Mouse (Mus musculus): Measurements from ENCODE around the gene Sctr. TPM values are rescaled to one million over a fixed set of nuclear protein-coding genes. Genes with fewer than 3 reads are reported as not detected.

Sctr gene
- polyA plus RNA-seq (2016; fragmentation: Nextera tagmentation; extraction: Ambion mirVana) = 0.09 and 0.17 TPM in 2 replicates

DNA sequence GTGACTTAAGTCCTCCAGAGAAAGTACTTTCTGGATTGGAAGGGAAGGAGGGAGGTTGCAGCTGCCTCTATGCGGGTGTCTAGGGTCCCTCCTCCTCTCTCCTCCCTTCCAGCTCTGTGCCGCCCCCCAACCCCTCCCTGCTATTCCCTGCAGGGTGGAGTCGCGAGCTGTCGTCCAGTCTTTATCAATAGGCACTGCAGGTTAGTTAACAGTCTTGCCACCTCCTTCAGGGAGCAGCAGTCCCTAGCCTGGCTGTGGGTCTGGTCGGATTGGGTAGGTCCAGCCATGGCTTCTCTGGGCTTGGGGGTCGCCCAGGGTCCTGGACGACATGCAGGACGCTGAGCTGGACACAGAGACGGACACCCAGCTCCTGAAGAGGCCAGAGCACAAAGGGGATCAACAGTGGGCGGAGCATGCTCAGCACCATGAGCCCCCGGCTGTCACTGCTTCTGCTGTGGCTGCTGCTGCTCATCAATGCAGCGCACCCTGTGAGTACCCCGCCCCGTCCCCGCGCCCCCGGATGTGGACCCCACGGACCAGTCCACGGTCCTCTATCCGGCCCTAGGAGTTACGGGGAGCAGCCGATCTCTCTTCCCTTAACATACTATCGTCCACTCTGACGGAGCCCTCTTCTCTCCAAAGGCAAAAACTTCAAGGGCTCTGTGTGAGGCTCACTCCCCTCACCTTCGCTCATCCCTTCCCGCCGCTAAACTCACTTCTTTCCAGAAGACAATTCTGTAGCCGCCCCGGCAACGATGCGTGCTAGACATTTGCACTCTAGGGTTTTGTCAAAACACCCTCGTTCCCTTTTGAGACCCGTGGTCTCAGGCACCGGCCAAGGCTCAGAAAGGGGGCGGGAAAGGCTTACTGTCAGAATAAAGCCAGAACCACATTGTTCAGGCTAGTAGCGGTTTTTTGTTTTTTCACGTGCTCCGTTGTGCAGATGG lies at the start of gene Sctr:
Gene Sctr, plus strand, starts transcription at position 51 of the 947 bp plus-strand sequence.
- H3K27ac ChIP-seq (ENCODE audit: poor library complexity, severe bottlenecking) = no peak within 1 kb of the TSS

DNA sequence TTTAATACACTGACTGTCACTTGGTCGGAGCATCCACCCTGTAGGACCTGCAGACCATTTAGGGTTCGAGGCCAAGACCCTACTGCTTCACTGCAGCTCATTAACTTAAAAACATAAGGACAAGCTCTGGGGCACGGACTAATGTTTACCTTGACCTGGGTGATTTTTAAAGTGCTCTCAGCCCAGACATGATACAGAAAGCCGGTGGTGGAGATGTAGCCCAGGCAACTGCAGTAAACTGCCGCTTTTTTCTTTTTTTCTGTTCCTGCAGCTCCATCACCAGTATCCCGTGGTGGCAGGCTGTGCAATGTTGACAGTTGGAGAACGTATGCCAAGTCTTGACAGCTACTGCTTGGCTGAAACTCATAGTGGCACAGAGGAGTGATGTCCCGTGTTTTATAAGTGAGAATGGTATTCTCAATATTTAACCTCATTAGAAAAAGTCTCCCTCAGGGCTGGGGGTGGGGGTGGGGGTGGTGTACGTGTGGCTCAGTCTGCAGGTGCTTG lies 48.9 kb upstream of the Sctr start:
- Histone ChIP-seq H3K4me2 (no peak overlapping the region), H3K4me1 (replicated peaks) (no peaks in the 10 kb centered on the region), H3K36me3 (no peaks in the 10 kb centered on the region), H3K4me3 (no peak overlapping the region), H3K9ac (no peak overlapping the region), H3K9me3 (replicated peaks) (0 out of 2 replicates have a peak, but pooled peaks cover 3% of the 10 kb centered on the region), H3K27me3 (replicated peaks) (no peaks in the 10 kb centered on the region), H3K27ac (ENCODE audit: poor library complexity, severe bottlenecking) (no peak overlapping the region)
- no peak for ATAC-seq (ENCODE audit: insufficient number of reproducible peaks, low FRiP score)
- 57% methylated on average over 9 of the region's 9 CpGs for WGBS

More for the DNA sequence above, at the start of gene Sctr:
- peak within 1 kb of the TSS; percentile 43 for H3K4me3 ChIP-seq
- peaks cover 17% of the 10 kb centered on the region for H3K4me1 ChIP-seq (replicated peaks)
- 1% methylated on average over 39 of the region's 39 CpGs for WGBS
- H3K36me3 ChIP-seq = no peaks in the 10 kb centered on the region
- peak; percentile 55; the same call in 1 of the 2 replicates for ATAC-seq (ENCODE audit: insufficient number of reproducible peaks, low FRiP score)
- no peaks in the 10 kb centered on the region for H3K9me3 ChIP-seq (replicated peaks)
- H3K4me2 ChIP-seq = peak within 1 kb of the TSS; percentile 78
- H3K9ac ChIP-seq = peak within 1 kb of the TSS; percentile 46
- H3K27me3 ChIP-seq (replicated peaks) = peaks cover 38% of the 10 kb centered on the region

DNA sequence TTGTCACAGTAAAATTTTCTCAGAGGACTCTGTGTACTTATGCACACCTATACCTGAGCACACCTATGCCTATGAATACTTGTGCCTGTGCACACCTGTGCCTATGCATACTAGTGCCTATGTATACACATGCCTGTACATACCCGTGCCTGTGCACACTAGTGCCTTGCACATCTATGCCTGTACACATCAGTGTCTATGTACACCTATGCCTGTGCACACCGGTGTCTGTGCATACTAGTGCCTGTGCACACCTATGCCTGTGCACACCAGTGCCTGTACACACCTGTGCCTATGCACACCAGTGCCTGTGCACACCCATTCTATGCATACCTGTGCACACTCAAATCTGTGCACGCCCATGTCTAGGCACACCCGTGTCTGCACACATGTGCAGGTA lies 47.2 kb upstream of the Sctr start:
- Histone ChIP-seq H3K4me3 (no peak overlapping the region), H3K36me3 (no peaks in the 10 kb centered on the region), H3K4me1 (replicated peaks) (no peaks in the 10 kb centered on the region), H3K4me2 (no peak overlapping the region), H3K27me3 (replicated peaks) (no peaks in the 10 kb centered on the region), H3K27ac (ENCODE audit: poor library complexity, severe bottlenecking) (no peak overlapping the region), H3K9ac (no peak overlapping the region), H3K9me3 (replicated peaks) (0 out of 2 replicates have a peak, but pooled peaks cover 3% of the 10 kb centered on the region)
- WGBS = 86% methylated on average over 4 of the region's 4 CpGs
- 0 out of 2 replicates have a peak, but pooled peaks have one; percentile 11 for ATAC-seq (ENCODE audit: insufficient number of reproducible peaks, low FRiP score)

DNA sequence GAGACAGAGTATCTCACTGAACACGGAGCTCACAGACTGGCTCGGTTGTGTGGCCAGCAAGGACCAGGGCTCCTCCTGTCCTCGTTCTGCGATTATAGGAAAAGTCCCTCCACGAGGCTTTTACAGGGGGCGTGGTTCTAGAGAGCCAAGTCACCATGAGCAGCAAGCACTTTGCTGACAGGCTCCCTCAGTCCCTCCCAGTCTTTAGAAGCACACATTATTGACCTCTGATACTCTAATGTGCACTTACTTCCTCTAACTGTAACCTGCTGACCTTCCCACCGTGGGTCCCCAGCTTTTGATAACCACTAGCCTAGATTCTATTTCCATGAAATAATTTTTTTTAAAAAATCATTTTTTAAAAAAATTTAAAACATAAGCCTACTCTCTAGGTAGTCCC lies 46.8 kb upstream of the Sctr start:
- WGBS = 52% methylated on average over 7 of the region's 7 CpGs
- Histone ChIP-seq H3K27me3 (replicated peaks) (no peaks in the 10 kb centered on the region), H3K4me3 (no peak overlapping the region), H3K9me3 (replicated peaks) (0 out of 2 replicates have a peak, but pooled peaks cover 3% of the 10 kb centered on the region), H3K4me2 (no peak overlapping the region), H3K9ac (no peak overlapping the region), H3K4me1 (replicated peaks) (no peaks in the 10 kb centered on the region), H3K27ac (ENCODE audit: poor library complexity, severe bottlenecking) (no peak overlapping the region), H3K36me3 (no peaks in the 10 kb centered on the region)
- ATAC-seq (ENCODE audit: insufficient number of reproducible peaks, low FRiP score) = no peak

DNA sequence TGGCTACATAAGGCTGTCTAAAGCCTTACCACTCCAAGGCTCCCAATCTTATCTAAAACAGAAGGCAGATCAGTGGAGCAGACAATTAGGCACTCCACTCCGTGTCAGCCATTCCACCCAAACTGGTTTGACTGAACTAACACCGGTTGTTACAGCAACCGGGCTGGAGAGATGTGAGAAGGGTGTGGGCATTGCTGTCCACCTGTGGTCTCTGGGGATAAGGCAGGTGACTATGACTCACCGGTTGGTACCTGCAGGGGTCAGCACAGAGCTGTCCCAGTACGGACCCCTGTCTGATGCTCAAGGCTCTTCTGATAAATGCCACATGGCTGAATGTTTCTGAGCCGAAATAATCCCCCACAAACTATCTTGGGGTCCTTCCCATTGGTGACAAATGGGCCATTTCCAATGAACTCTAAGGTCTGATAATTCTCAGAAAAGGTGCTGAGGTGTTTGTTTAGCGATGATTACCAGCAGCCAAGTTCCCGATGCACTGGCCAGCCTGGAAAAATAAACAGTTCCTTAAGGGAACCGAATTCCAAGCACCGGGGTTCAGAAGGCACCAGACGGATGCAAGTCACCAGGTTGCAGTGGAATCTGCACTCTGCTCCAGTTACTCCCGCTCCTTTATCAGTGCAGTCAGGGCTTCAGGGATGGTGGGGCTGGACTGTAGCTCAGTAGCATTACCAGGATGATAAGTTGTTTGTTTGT lies 40.7 kb upstream of the Sctr start:
- 23% methylated on average over 12 of the region's 12 CpGs for WGBS
- Histone ChIP-seq H3K9me3 (replicated peaks) (0 out of 2 replicates have a peak, but pooled peaks cover 3% of the 10 kb centered on the region), H3K9ac (no peak overlapping the region), H3K27me3 (replicated peaks) (no peaks in the 10 kb centered on the region), H3K36me3 (no peaks in the 10 kb centered on the region), H3K4me1 (replicated peaks) (no peaks in the 10 kb centered on the region), H3K4me2 (no peak overlapping the region), H3K27ac (ENCODE audit: poor library complexity, severe bottlenecking) (no peak overlapping the region), H3K4me3 (no peak overlapping the region)
- ATAC-seq (ENCODE audit: insufficient number of reproducible peaks, low FRiP score) = no peak

DNA sequence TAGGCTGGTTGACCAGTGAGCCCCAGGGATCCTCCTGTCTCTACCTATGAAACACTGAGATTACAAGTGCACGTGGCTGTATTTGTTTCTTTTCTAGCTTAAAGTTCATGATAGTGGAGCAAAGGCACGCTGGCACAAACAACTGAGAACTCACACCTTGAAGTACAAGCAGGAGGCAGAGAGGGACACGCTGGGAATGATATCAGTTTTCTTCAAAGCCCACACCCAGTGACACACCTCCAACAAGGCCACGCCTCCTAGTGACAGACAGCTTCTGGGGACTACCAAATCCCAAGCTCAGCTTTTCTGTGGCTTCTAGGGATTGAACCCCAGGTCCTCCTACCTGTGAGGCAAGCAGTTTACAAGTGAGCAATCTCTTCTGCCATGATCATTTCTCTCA lies 33.6 kb upstream of the Sctr start:
- no peak for ATAC-seq (ENCODE audit: insufficient number of reproducible peaks, low FRiP score)
- H3K4me2 ChIP-seq = no peak overlapping the region
- no peaks in the 10 kb centered on the region for H3K36me3 ChIP-seq
- H3K27me3 ChIP-seq (replicated peaks) = no peaks in the 10 kb centered on the region
- no peak overlapping the region for H3K4me3 ChIP-seq
- H3K9me3 ChIP-seq (replicated peaks) = no peaks in the 10 kb centered on the region
- WGBS = 30% methylated on average over 4 of the region's 4 CpGs
- H3K4me1 ChIP-seq (replicated peaks) = no peaks in the 10 kb centered on the region
- H3K9ac ChIP-seq = no peak overlapping the region
- no peak overlapping the region for H3K27ac ChIP-seq (ENCODE audit: poor library complexity, severe bottlenecking)

DNA sequence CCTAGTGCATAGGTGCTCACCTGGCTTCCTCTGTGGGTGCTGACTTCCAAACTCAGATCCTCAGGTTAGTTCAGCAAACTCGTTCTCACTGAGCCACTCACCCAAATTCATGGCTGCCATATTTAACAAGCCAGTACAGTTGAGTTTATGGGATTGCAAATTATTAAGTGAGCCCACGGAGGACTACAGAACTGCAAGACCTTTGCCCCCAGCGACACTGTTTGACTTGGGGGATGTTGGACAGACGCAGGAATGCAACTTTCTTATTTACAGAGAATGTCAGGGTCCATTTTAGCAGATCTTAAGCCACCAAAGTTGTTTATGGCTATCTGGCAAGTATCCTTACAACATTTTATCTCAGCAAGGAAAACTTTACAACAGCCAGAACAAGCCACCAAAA lies 31.6 kb upstream of the Sctr start:
- Histone ChIP-seq H3K27me3 (replicated peaks) (no peaks in the 10 kb centered on the region), H3K4me1 (replicated peaks) (no peaks in the 10 kb centered on the region), H3K4me2 (no peak overlapping the region), H3K9ac (no peak overlapping the region), H3K27ac (ENCODE audit: poor library complexity, severe bottlenecking) (no peak overlapping the region), H3K36me3 (no peaks in the 10 kb centered on the region), H3K4me3 (no peak overlapping the region), H3K9me3 (replicated peaks) (no peaks in the 10 kb centered on the region)
- ATAC-seq (ENCODE audit: insufficient number of reproducible peaks, low FRiP score) = no peak
- 76% methylated on average over 4 of the region's 4 CpGs for WGBS

DNA sequence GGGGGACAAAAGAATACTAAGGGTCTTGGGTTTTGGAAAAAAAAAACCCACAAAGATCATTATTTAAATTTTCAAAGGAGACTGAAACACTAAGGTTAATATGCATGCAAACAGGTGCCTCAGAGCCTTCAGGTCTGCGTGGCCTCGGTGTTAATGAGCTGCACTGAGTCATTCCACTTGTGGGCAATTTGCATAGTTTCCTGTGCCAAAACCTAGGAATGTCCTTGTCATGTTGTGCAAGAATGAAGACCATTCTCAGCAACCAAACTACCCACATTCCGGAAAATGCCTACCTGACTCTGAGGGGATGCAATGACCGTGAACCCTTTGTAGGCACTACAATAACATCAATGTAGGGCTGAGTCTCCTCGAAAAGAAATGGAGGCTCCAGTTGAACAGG lies 20.1 kb upstream of the Sctr start:
- no peak overlapping the region for H3K4me3 ChIP-seq
- no peaks in the 10 kb centered on the region for H3K4me1 ChIP-seq (replicated peaks)
- H3K27me3 ChIP-seq (replicated peaks) = no peaks in the 10 kb centered on the region
- no peak overlapping the region for H3K27ac ChIP-seq (ENCODE audit: poor library complexity, severe bottlenecking)
- peaks cover 10% of the 10 kb centered on the region for H3K9me3 ChIP-seq (replicated peaks)
- no peak overlapping the region for H3K9ac ChIP-seq
- 84% methylated on average over 5 of the region's 5 CpGs for WGBS
- no peak overlapping the region for H3K4me2 ChIP-seq
- no peak for ATAC-seq (ENCODE audit: insufficient number of reproducible peaks, low FRiP score)
- H3K36me3 ChIP-seq = no peaks in the 10 kb centered on the region

DNA sequence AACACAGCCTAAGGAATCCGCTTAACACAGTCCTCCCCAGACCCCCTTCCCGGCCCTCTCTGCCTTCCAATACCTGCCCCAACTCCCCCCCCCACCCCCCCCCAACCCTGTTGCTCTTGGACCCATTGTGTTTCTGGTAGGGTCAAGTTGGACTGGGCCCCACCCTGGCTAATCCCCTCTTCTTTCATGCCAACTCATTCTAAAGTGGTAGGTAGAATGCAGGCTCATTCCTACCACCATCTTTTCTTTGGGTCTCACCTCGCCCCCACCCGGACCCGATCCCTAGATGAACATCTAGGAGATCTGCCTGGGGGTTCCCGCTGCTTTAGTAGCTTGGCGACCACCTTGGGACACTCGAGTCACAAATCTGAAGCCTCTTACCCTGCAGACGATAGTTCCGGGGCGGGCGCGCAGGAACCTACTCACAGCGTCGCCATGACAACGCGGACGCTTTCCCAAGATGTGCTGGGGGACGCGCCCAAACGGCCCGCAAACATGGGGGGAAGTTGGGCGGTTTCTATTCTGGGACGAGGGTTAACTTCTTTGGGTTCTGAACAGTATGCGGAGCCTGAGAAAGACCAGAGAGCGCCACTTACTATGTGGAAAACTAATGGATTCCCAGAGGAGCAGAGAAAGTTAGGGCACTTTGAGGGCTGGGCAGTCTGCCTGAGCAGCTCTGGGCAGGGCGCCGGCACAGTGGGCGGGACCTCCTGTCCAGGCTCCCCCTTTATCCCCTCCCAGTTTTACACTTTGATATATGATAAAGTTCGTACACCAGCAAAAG lies 9.7 kb upstream of the Sctr start, which contains the start of gene Cfap221:
Gene Cfap221, minus strand, starts transcription at position 437 of the 784 bp plus-strand sequence.
- Histone ChIP-seq H3K9me3 (replicated peaks) (peaks cover 3% of the 10 kb centered on the region; the same call in 1 of the 2 replicates), H3K4me2 (peak within 1 kb of the TSS; percentile 82), H3K27me3 (replicated peaks) (no peaks in the 10 kb centered on the region), H3K4me3 (peak within 1 kb of the TSS; percentile 52), H3K27ac (ENCODE audit: poor library complexity, severe bottlenecking) (no peak within 1 kb of the TSS), H3K4me1 (replicated peaks) (no peaks in the 10 kb centered on the region; the same call in 1 of the 2 replicates), H3K36me3 (no peaks in the 10 kb centered on the region), H3K9ac (peak within 1 kb of the TSS; percentile 17; the same call in 1 of the 2 replicates)
- peak; percentile 73 for ATAC-seq (ENCODE audit: insufficient number of reproducible peaks, low FRiP score)
- WGBS = 5% methylated on average over 30 of the region's 30 CpGs

DNA sequence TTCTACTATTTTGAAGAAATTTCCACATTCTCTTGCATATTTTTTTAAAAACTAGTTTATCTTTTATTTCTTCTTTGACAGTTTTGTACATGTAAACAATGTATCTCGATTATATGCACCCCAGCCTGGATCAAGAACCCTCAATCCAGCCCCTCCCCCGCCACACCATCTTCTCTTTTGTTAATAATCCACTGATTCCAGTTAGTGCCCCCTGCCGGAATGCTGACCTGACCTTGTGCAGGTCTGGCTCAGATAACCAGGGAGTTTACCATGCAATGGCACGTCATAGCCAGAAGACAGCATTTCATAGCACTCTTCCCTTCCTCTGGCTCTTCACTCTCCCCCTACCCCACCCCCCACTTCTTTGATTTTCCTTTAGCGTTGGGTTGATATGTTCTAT lies 9.1 kb upstream of the Sctr start:
- H3K27me3 ChIP-seq (replicated peaks) = no peaks in the 10 kb centered on the region
- WGBS = 27% methylated on average over 5 of the region's 5 CpGs
- H3K9ac ChIP-seq = no peak overlapping the region

More for the DNA sequence above, 9.1 kb upstream of the Sctr start:
- Histone ChIP-seq H3K4me3 (peak overlapping the region; percentile 52), H3K36me3 (no peaks in the 10 kb centered on the region), H3K9me3 (replicated peaks) (peaks cover 3% of the 10 kb centered on the region; the same call in 1 of the 2 replicates), H3K4me1 (replicated peaks) (no peaks in the 10 kb centered on the region; the same call in 1 of the 2 replicates), H3K27ac (ENCODE audit: poor library complexity, severe bottlenecking) (no peak overlapping the region), H3K4me2 (peak overlapping the region; percentile 82)
- ATAC-seq (ENCODE audit: insufficient number of reproducible peaks, low FRiP score) = no peak; the same call in 1 of the 2 replicates
